Mouse (Mus musculus): Measurements from ENCODE around the gene LTO1.

GRCm38 (mm10) chr7:144873160-144873559 is 41.7 kb upstream of the LTO1 start:
- TF ChIP-seq EP300 (IDR thresholded peaks at IDR 0.05; ENCODE audit: insufficient read depth, low read depth, low read length) (no peak), CTCF (IDR thresholded peaks at IDR 0.05; ENCODE audit: low read depth, low read length) (no peak)
